Mouse (Mus musculus) hindbrain, embryonic 11.5 days (tissue): ENCODE results near the gene Gm21953. TPM values are rescaled to one million over a fixed set of nuclear protein-coding genes. Genes with fewer than 3 reads are reported as not detected.
"Not testable (repeated sequence)": the region's sequence is repeated elsewhere in the genome, so short reads cannot be mapped to it uniquely, and the experiment has no call there.

ENCODE experiments used
- ATAC-seq: fragments of 200-750 bp; cut with Nextera tagmentation; 2 replicates; pipeline ENCODE4 v1.8.0; 2017; ENCODE audit warnings: mild to moderate bottlenecking, moderate TSS enrichment, moderate library complexity; ENCODE audit not compliant: low FRiP score
- DNase-seq: peaks from one replicate; pipeline ENCODE4 v3.0.0-alpha.2; 2015; ENCODE audit warnings: low spot score
- H3K27ac ChIP-seq: fragments of 300-500 bp; sonication (generic); 2 replicates; pipeline ENCODE4 v1.5.1; 2014; ENCODE audit warnings: mild to moderate bottlenecking, low read depth, low read length
- H3K27me3 ChIP-seq: fragments of 300-500 bp; sonication (generic); 2 replicates; pipeline ENCODE4 v1.6.1; 2014; ENCODE audit warnings: mild to moderate bottlenecking, low read length, moderate library complexity, mixed read lengths; ENCODE audit not compliant: control insufficient read depth, insufficient read depth
- H3K36me3 ChIP-seq: fragments of 300-500 bp; sonication (generic); 2 replicates; pipeline ENCODE4 v1.6.1; 2014; ENCODE audit warnings: mild to moderate bottlenecking, low read length, moderate library complexity, mixed read lengths; ENCODE audit not compliant: control insufficient read depth, insufficient read depth
- H3K4me1 ChIP-seq: fragments of 300-500 bp; sonication (generic); replicated peaks from 2 replicates; pipeline ENCODE4 v1.6.1; 2014; ENCODE audit warnings: low read length, mixed read lengths; ENCODE audit not compliant: control insufficient read depth, insufficient read depth
- H3K4me2 ChIP-seq: fragments of 300-500 bp; sonication (generic); replicated peaks from 2 replicates; pipeline ENCODE4 v1.6.1; 2014; ENCODE audit warnings: mild to moderate bottlenecking, low read depth, low read length
- H3K4me3 ChIP-seq: fragments of 300-500 bp; sonication (generic); 2 replicates; pipeline ENCODE4 v1.5.1; 2014; ENCODE audit warnings: low read depth, low read length
- H3K9ac ChIP-seq: fragments of 300-500 bp; sonication (generic); 2 replicates; pipeline ENCODE4 v1.6.1; 2014; ENCODE audit warnings: low read depth, low read length
- H3K9me3 ChIP-seq: fragments of 300-500 bp; sonication (generic); 2 replicates; pipeline ENCODE4 v1.6.1; 2016; ENCODE audit warnings: low read length; ENCODE audit not compliant: control insufficient read depth
- WGBS: fragments of 180-500 bp; shearing (Covaris S2); extraction: QIAGEN DNeasy Blood & Tissue Kit; methylation state at CpG from one replicate; pipeline ENCODE4 v1.1.7; 2014; 5-methylcytosine and 5-hydroxymethylcytosine counted together
- polyA plus RNA-seq: library from polyadenylated mRNA; unstranded; fragments of >200 nt; fragmentation: Nextera tagmentation; extraction: Ambion mirVana; gene quantifications from 2 replicates; pipeline ENCODE4 v1.2.1, GENCODE M21; 2014

The Gm21953 gene
- not detected in 2 replicates for polyA plus RNA-seq

GRCm38 (mm10) chr4:42293967-42294366 lies at the start of gene Gm21953:
Gene Gm21953 (plus strand): TSS chr4:42294267.
- not testable (repeated sequence) for DNase-seq, ATAC-seq, H3K4me1 ChIP-seq, H3K9me3 ChIP-seq, H3K27me3 ChIP-seq, H3K4me2 ChIP-seq, H3K27ac ChIP-seq, H3K9ac ChIP-seq, H3K36me3 ChIP-seq, H3K4me3 ChIP-seq
- no CpG with 5 or more reads among the region's 18 CpGs for WGBS

- H3K4me2 ChIP-seq, H3K27ac ChIP-seq: not testable (repeated sequence)
Measured at GRCm38 (mm10) chr4:42255467-42255866, 38.6 kb upstream of the Gm21953 start, which contains the start of gene Ccl21b. Gene Ccl21b (plus strand): TSS chr4:42255767.

GRCm38 (mm10) chr4:42318034-42318433 lies 24.0 kb downstream of the Gm21953 start, which contains the start of gene Fam205a3:
Gene Fam205a3 (plus strand): TSS chr4:42318334.
- not testable (repeated sequence) for H3K27ac ChIP-seq, H3K27me3 ChIP-seq, H3K36me3 ChIP-seq, H3K9ac ChIP-seq, ATAC-seq, H3K4me3 ChIP-seq, H3K4me2 ChIP-seq, H3K9me3 ChIP-seq, H3K4me1 ChIP-seq, DNase-seq
- no CpG with 5 or more reads among the region's 1 CpGs for WGBS

More at GRCm38 (mm10) chr4:42255467-42255866, 38.6 kb upstream of the Gm21953 start, which contains the start of gene Ccl21b:
- H3K9me3 ChIP-seq, ATAC-seq, H3K36me3 ChIP-seq, H3K4me3 ChIP-seq, H3K9ac ChIP-seq, H3K27me3 ChIP-seq, DNase-seq, H3K4me1 ChIP-seq: not testable (repeated sequence)
- no CpG with 5 or more reads among the region's 5 CpGs for WGBS

Other genes with a start within 250 kb of the Gm21953 start
- not detected in 2 replicates for gene Gm3893, start 203.1 kb upstream of the Gm21953 start, polyA plus RNA-seq
- gene Gm13304, start 179.4 kb upstream of the Gm21953 start, polyA plus RNA-seq = 2.8 TPM in 1 of 2 replicates, not detected in the other
- gene Gm13306, start 140.8 kb upstream of the Gm21953 start, polyA plus RNA-seq = not detected in 2 replicates
- 0.53 TPM in 1 of 2 replicates, not detected in the other for gene Gm13305, start 125.7 kb upstream of the Gm21953 start, polyA plus RNA-seq
- gene Gm10600, start 53.6 kb upstream of the Gm21953 start, polyA plus RNA-seq = not detected in 2 replicates
- gene Ccl21b, start 38.5 kb upstream of the Gm21953 start, polyA plus RNA-seq = not detected in 2 replicates
- not detected in 2 replicates for gene Fam205a3, start 24.1 kb downstream of the Gm21953 start, polyA plus RNA-seq
- not detected in 2 replicates for gene Gm21586, start 145.1 kb downstream of the Gm21953 start, polyA plus RNA-seq
- not detected in 2 replicates for gene Gm2163, start 172.5 kb downstream of the Gm21953 start, polyA plus RNA-seq
- gene Fam205a2, start 233.9 kb downstream of the Gm21953 start, polyA plus RNA-seq = not detected in 2 replicates